Mouse (Mus musculus): ENCODE data around the gene Hmgb1. TPM values are rescaled to one million over a fixed set of nuclear protein-coding genes. Genes with fewer than 3 reads are reported as not detected.

Gene Hmgb1
- polyA plus RNA-seq, 1 experiment from 2014 or later, result 690 TPM

DNA sequence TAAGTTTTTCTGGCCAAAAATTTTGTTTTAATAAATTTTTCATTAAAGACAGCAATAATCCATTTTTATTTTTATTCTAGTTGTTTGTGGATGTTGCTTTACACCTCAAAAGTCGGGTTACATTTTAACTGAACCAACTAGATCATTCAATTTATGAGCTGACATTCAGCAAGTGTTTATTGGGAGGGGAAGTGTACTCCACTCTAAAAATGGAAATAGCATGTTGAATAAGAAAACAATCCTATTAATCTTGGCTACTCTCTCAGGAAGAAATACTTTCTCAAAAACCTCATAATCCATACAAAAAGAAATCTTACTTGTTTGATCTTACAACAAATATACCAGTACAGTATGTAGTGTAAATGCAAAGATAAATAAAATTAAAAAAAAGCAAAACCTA is 1.2 kb downstream of the Hmgb1 start:
- Histone ChIP-seq H3K36me3 (no peaks in the 10 kb centered on the region), H3K9me3 (no peaks in the 10 kb centered on the region), H3K4me1 (replicated peaks) (peaks cover 24% of the 10 kb centered on the region), H3K27me3 (no peaks in the 10 kb centered on the region), H3K4me3 (peak overlapping the region; percentile 86), H3K9ac (no peak overlapping the region), H3K4me2 (peak overlapping the region; percentile 63), H3K27ac (replicated peaks) (peak overlapping the region; percentile 98)
- WGBS, result 50% methylated on average over 1 of the region's 1 CpGs
- ATAC-seq (ENCODE audit: low FRiP score, low read depth), result no peak

DNA sequence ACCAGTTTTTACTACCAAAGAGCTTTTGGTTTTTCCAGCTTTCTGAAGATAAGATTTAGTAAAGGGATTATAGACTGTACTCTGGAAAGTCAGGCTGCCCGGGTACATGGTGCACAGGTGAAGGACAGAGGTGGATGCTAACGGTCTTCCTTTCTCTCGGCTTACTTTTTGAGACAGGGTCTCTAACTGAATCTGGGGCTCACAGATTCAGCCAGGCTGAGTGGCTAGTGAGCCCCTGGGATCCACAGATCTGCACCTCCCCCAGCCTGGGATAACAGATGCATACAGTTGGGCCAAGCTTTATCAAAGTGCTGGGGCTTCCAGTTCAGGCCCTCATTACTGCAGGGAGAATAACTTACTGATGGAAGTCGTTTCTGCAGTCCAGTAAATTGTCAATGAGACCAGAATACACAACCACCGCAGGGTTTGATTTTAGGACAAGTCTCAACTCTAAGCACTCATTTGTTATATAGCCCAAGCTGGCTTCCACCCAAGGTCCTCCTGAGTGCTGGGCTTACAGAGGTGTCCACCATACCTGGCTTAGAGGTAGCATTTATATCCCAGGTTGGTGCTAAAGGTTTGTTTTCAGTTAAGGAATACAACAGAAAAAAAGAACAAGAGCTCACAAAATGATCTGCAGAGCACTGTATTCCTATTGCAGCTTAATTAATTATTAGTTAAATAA is 2.0 kb downstream of the Hmgb1 start:
- H3K4me2 ChIP-seq, result no peak overlapping the region
- ATAC-seq (ENCODE audit: low FRiP score, low read depth), result no peak
- H3K27ac ChIP-seq (replicated peaks), result no peak overlapping the region
- H3K4me3 ChIP-seq, result no peak overlapping the region
- H3K36me3 ChIP-seq, result no peaks in the 10 kb centered on the region
- 85% methylated on average over 5 of the region's 5 CpGs for WGBS
- no peak overlapping the region for H3K9ac ChIP-seq
- H3K4me1 ChIP-seq (replicated peaks), result peaks cover 24% of the 10 kb centered on the region
- H3K9me3 ChIP-seq, result no peaks in the 10 kb centered on the region
- no peaks in the 10 kb centered on the region for H3K27me3 ChIP-seq

DNA sequence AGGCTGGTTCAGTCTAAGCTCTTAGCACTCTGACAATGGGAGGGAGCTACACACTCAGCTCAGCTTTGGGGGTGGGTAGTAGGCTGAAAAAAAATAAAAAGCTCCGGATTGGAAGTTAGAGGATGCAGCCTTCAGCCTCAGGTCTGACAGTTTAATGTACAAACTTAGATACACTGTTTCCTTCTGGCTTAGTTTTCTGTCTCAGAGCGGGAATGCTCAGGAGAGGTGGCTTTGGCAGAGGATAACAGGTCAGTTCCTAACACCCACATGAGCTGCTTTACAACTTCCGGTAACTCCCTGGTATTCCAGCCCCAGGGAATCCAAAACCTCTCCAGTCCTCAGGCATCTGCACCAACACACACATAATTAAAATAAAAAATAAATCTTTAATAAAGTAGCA is 4.5 kb downstream of the Hmgb1 start:
- no peak for ATAC-seq (ENCODE audit: low FRiP score, low read depth)
- no peaks in the 10 kb centered on the region; the same call in 1 of the 2 replicates for H3K4me1 ChIP-seq (replicated peaks)
- H3K27me3 ChIP-seq, result no peaks in the 10 kb centered on the region
- no peak overlapping the region for H3K27ac ChIP-seq (replicated peaks)
- 91% methylated on average over 3 of the region's 3 CpGs for WGBS
- no peaks in the 10 kb centered on the region for H3K36me3 ChIP-seq
- no peak overlapping the region for H3K4me2 ChIP-seq
- no peaks in the 10 kb centered on the region for H3K9me3 ChIP-seq
- H3K9ac ChIP-seq, result no peak overlapping the region
- no peak overlapping the region for H3K4me3 ChIP-seq

DNA sequence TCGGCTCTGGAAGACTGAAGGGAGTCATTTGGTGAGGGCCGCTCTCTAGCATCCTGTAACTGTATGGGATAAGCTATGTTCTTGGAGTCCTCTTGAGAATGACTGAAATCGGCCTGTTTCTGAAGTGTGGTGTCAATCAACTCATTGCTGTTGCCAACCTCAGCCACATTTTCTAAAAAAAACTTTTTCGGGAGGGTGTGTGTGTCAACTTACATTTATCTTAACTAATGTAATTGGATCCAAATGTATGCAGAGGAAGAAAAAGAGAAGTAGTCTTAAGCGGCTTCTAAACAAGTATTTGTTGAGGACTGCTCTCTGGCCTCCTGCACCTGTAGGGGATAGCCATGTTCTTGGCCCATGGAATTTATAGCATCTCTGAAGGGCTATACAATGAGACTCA is 6.2 kb downstream of the Hmgb1 start:
- no peaks in the 10 kb centered on the region for H3K36me3 ChIP-seq
- no peak overlapping the region for H3K4me3 ChIP-seq
- no peak for ATAC-seq (ENCODE audit: low FRiP score, low read depth)
- no peak overlapping the region for H3K4me2 ChIP-seq
- H3K9me3 ChIP-seq, result no peaks in the 10 kb centered on the region
- H3K9ac ChIP-seq, result no peak overlapping the region
- no peaks in the 10 kb centered on the region for H3K27me3 ChIP-seq
- H3K27ac ChIP-seq (replicated peaks), result no peak overlapping the region
- 94% methylated on average over 5 of the region's 5 CpGs for WGBS
- H3K4me1 ChIP-seq (replicated peaks), result no peaks in the 10 kb centered on the region; the same call in 1 of the 2 replicates

DNA sequence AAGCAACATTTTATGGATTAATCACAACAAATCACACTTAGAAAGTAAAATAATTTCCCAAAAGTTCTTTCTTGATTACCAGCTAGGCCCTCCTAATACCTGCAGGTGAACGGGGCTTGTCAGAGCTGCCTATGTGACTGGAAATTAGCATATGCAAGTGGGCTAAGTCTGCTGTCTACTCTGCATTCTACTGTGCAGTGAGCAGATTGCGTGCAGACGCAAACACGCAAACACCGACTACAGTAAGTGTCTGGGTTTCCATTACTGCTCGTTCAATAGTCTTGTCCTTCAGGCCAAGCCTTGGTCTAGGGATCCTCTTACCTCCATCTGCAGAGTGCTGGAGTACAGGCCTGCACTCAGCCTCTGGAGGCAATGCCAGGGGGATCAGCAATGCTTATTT is 8.6 kb downstream of the Hmgb1 start:
- Histone ChIP-seq H3K36me3 (no peaks in the 10 kb centered on the region), H3K27ac (replicated peaks) (no peak overlapping the region), H3K4me3 (no peak overlapping the region), H3K27me3 (no peaks in the 10 kb centered on the region), H3K4me2 (no peak overlapping the region), H3K9ac (no peak overlapping the region), H3K9me3 (no peaks in the 10 kb centered on the region), H3K4me1 (replicated peaks) (no peaks in the 10 kb centered on the region)
- 91% methylated on average over 6 of the region's 6 CpGs for WGBS
- no peak for ATAC-seq (ENCODE audit: low FRiP score, low read depth)

DNA sequence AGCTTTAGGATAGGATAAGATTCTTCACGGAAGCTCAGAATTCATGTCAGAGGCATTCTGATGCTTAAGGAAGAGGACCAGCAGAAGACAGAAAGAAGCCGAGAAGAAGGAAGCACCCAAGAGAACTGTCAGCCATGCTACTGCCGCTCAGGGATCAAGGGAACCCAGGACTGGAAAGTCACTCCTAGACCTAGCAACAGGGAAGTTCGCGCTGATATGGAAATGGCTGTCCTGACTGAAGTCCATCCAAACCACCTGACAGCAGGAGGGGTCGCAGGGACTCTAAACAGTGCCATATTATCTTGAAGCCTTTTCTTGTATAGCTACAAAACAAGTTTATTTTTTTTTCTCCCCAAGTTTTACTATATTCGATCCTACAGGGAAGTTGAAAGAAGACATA is 9.8 kb downstream of the Hmgb1 start:
- ATAC-seq (ENCODE audit: low FRiP score, low read depth), result no peak
- H3K36me3 ChIP-seq, result no peaks in the 10 kb centered on the region
- H3K4me3 ChIP-seq, result no peak overlapping the region
- no peak overlapping the region for H3K9ac ChIP-seq
- WGBS, result 90% methylated on average over 7 of the region's 7 CpGs
- no peak overlapping the region for H3K4me2 ChIP-seq
- no peaks in the 10 kb centered on the region for H3K9me3 ChIP-seq
- H3K4me1 ChIP-seq (replicated peaks), result no peaks in the 10 kb centered on the region
- no peaks in the 10 kb centered on the region for H3K27me3 ChIP-seq
- no peak overlapping the region for H3K27ac ChIP-seq (replicated peaks)

DNA sequence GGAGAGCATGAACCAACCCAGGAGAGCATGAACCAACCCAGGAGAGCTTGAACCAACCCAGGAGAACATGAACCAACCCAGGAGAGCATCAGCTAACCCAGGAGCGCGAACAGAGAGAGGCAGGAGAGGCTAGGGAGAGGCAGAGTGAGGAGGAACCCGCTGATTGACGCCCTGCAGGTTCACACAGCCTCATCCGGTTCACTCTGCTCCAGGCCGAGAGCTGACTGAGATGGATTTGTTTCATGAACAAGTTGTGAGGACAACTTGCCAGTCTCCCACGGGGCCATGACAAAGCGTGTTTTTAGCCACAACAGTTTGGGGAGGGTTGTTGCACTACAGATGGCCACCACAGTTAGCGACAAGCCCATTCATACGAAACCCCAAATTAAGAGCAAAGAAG is 12.0 kb downstream of the Hmgb1 start:
- Histone ChIP-seq H3K4me1 (replicated peaks) (no peaks in the 10 kb centered on the region), H3K9ac (no peak overlapping the region), H3K36me3 (no peaks in the 10 kb centered on the region), H3K4me2 (no peak overlapping the region), H3K4me3 (no peak overlapping the region), H3K9me3 (no peaks in the 10 kb centered on the region), H3K27me3 (no peaks in the 10 kb centered on the region), H3K27ac (replicated peaks) (no peak overlapping the region)
- no peak for ATAC-seq (ENCODE audit: low FRiP score, low read depth)
- 75% methylated on average over 10 of the region's 10 CpGs for WGBS

DNA sequence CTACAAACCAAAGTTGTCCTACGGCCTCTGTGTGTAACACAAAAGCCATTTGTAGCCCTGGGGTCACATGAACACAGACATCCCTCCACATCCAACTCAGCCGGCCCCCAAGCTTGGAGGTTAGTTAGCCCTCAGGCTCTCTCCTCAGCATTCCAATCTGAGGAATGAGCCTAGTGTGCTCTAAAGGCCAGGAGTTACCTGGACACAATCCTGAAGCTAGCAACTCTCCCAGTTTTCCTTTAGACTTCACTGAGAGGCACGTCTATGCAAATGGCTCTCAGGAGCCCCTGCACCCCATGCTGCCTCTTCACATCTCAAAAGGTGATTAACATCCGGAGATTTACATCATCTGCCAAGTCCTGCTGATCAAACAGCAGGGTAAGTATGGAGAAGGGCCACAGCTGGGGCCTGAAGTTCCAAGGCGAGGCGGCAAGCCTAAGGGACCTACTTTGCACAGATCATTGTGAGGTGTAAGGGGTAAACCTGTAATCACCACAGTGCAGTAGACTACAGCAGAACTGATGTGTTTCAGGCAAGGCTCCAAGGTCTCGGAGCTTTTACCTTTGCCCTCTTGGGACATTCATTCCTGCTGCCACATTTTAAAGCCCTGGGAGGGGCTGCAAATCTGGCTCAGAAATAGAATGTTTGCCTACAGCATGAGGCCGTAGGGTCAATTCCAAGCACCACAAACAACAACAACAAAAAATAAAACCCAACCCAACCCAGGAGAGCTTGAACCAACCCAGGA is 13.3 kb downstream of the Hmgb1 start:
- 58% methylated on average over 8 of the region's 8 CpGs for WGBS
- Histone ChIP-seq H3K4me1 (replicated peaks) (no peaks in the 10 kb centered on the region), H3K4me3 (no peak overlapping the region), H3K27me3 (no peaks in the 10 kb centered on the region), H3K4me2 (no peak overlapping the region), H3K9me3 (no peaks in the 10 kb centered on the region), H3K9ac (no peak overlapping the region), H3K36me3 (no peaks in the 10 kb centered on the region), H3K27ac (replicated peaks) (no peak overlapping the region)
- ATAC-seq (ENCODE audit: low FRiP score, low read depth), result no peak

DNA sequence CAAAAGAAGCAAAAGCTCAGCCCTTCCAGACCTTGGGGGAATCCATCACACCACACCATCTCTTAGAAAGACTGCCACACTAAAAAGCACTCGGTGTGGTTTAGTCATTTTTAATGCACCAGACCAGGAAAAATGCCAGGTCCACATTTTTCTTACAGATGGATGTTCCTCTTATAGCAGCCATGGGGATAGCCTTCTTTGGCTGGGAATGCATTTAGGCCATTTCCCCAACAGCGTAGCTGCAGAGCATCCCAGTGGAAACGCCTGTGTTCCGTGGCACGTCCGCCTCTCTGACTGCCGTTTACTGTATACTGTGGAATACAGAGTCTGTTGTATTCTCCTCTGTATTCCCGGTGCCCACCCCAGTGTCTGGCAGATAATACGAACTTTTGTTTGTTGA is 15.5 kb downstream of the Hmgb1 start:
- ATAC-seq (ENCODE audit: low FRiP score, low read depth), result no peak
- Histone ChIP-seq H3K4me1 (replicated peaks) (no peaks in the 10 kb centered on the region), H3K4me3 (no peak overlapping the region), H3K9ac (no peak overlapping the region), H3K36me3 (no peaks in the 10 kb centered on the region), H3K27ac (replicated peaks) (no peak overlapping the region), H3K9me3 (no peaks in the 10 kb centered on the region), H3K27me3 (no peaks in the 10 kb centered on the region), H3K4me2 (no peak overlapping the region)
- 47% methylated on average over 9 of the region's 9 CpGs for WGBS

DNA sequence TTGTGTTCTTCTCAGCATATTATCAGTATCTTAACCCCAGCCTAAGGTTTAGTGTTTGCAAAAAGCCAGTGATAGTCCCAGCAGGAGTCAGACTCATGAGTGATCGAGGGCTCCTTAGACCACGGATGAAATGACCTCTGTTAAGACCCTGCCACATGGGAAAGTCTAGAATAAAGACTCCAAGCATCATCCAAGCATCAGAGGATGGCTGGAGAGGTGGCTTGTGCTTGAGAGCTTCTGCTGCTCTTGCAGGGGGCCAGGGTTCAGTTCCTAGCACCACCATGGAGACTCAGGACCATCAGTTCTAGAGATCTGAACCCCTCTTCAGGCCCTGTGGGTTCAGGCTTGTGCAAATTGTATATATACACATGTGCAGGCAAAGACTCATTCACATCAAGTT is 16.2 kb downstream of the Hmgb1 start:
- Histone ChIP-seq H3K4me2 (no peak overlapping the region), H3K27me3 (no peaks in the 10 kb centered on the region), H3K4me3 (no peak overlapping the region), H3K9ac (no peak overlapping the region), H3K9me3 (no peaks in the 10 kb centered on the region), H3K4me1 (replicated peaks) (no peaks in the 10 kb centered on the region), H3K27ac (replicated peaks) (no peak overlapping the region), H3K36me3 (no peaks in the 10 kb centered on the region)
- 76% methylated on average over 2 of the region's 2 CpGs for WGBS
- no peak for ATAC-seq (ENCODE audit: low FRiP score, low read depth)

DNA sequence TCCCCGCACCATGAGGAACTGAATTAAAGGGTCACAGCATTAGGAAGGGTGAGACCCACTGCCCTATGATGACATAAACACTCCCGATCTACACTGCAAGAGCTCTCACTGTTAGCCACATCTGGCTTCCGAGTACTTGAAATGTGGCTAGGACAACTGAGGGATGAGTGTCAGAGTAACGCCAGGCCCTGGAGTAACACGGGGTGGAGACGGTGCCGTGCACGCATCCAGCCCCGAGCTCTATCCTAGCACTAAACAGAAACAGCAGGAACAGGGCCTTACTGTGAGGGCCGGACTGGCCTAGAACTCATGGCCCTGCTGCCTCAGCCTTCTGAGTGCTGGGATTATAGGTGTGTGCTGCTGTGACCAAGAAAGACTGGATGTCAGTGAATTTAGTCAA is 18.3 kb downstream of the Hmgb1 start:
- no peak for ATAC-seq (ENCODE audit: low FRiP score, low read depth)
- H3K4me2 ChIP-seq, result no peak overlapping the region
- no peak overlapping the region for H3K27ac ChIP-seq (replicated peaks)
- 94% methylated on average over 10 of the region's 10 CpGs for WGBS
- H3K36me3 ChIP-seq, result no peaks in the 10 kb centered on the region
- H3K9ac ChIP-seq, result no peak overlapping the region
- H3K4me3 ChIP-seq, result no peak overlapping the region
- H3K9me3 ChIP-seq, result no peaks in the 10 kb centered on the region
- H3K4me1 ChIP-seq (replicated peaks), result no peaks in the 10 kb centered on the region
- H3K27me3 ChIP-seq, result no peaks in the 10 kb centered on the region

DNA sequence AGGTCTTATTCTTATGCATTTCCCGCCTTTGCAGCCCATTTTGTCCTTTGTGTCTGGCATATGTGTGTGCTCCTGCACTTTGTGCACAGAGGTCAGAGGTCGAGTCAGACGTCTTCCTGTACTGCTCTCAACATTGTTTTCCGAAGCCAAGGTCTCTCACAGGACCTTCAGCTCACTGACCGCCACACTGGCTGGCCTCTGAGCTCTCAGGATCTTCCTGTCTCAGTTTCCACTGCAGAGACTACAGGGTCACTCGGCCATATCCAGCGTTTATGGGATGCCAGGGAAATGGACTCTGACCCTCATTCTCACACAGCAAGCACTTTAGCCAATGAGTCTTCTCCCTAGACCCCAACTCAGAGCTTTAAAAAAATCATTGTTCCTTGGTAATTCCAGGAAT is 19.4 kb downstream of the Hmgb1 start:
- no peak overlapping the region for H3K4me2 ChIP-seq
- no peak overlapping the region for H3K9ac ChIP-seq
- H3K27ac ChIP-seq (replicated peaks), result no peak overlapping the region
- H3K36me3 ChIP-seq, result no peaks in the 10 kb centered on the region
- H3K4me1 ChIP-seq (replicated peaks), result no peaks in the 10 kb centered on the region
- H3K4me3 ChIP-seq, result no peak overlapping the region
- no peaks in the 10 kb centered on the region for H3K9me3 ChIP-seq
- ATAC-seq (ENCODE audit: low FRiP score, low read depth), result no peak
- no peaks in the 10 kb centered on the region for H3K27me3 ChIP-seq
- 40% methylated on average over 7 of the region's 7 CpGs for WGBS

DNA sequence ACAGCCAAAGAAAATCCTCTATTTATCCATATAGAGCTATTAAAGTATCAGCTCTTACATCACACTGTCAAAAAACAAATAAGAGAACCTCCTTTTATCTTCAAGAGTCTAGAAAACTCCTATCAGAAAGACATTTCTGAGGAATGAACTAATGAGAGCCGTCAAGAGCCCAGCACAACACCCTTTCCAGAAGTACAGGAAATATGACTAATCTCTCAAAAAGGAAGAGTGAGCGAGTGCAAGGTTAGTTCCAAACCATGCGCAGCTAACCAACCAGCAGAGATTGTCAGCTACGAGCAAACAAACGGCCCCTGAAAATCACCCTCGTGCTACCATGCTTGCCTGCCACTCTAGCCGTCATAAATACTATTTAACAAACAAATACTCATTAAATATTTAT is 21.4 kb downstream of the Hmgb1 start:
- WGBS, result 73% methylated on average over 7 of the region's 7 CpGs
- Histone ChIP-seq H3K9me3 (no peaks in the 10 kb centered on the region), H3K4me1 (replicated peaks) (no peaks in the 10 kb centered on the region), H3K27me3 (no peaks in the 10 kb centered on the region), H3K9ac (no peak overlapping the region), H3K36me3 (no peaks in the 10 kb centered on the region), H3K4me3 (no peak overlapping the region), H3K27ac (replicated peaks) (no peak overlapping the region), H3K4me2 (no peak overlapping the region)
- ATAC-seq (ENCODE audit: low FRiP score, low read depth), result no peak

Data from hindbrain, embryonic 15.5 days (tissue).